ENCODE assay signal across 8 mouse cellular contexts in the genomic region with DNA sequence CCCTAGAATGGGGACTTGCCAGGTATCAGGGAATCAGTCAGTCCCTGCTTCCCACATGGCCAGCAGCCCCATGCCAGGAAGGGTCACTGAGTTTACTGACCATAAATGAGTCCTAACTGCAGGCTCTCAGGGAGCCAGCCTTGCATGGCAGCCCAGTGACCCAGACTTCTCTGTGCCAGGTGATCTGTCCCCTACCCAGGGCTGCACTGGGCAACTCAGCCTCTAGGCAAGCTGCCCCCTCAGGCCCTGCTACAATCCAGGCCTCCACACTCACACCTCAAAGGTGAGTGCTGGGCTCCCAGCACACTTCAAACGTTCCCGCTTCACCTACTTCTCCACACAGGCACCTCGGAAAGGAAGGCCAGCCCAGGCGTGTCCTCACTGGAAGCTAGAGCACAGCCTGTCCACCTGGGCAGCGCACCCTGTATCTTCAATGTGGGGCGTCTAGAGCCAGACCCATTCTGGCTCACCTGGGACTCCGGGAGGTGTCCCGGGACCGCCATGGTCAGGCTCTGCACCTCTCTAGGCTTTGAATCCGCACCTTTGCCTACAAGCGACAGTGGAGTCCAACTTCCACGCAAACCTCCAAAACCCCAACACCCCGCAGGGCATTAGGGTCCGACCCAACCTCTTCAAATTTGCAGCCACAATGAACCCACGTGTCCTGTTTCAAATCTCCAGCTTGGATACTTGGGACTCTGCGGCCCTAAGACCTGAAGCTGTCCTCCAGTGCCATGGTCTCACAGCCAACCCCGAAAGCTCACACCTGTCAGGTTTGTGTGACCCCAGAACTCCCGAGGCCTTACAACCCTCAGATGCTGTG. TPM values are rescaled to one million over a fixed set of nuclear protein-coding genes. Genes with fewer than 3 reads are reported as not detected.
A peak's percentile ranks its signal among the peaks of the same experiment; 100 is the strongest.
DNase-seq lines count a peak whose midpoint lies in the region; ATAC-seq and TF ChIP-seq lines count a peak whose summit lies in the region.

No protein-coding gene starts in this region.

- peak; percentile 27 for DNase-seq in cerebellum, adult 11 months
- no peak for DNase-seq in cerebellum, postnatal 14 days
- DNase-seq in limb, embryonic 11.5 days (ENCODE audit: low spot score), result no peak
- no peak for DNase-seq in spleen, postnatal 36 days (ENCODE audit: low spot score in 2 of 2)

- no peak overlapping the region for H3K27ac ChIP-seq in forebrain, embryonic 15.5 days (replicated peaks)
- peak overlapping the region; percentile 42; the same call in 1 of the 2 replicates for H3K27ac ChIP-seq in limb, embryonic 11.5 days (replicated peaks; ENCODE audit: low read depth, low read length)
- H3K27ac ChIP-seq in stomach, embryonic 15.5 days, result no peak overlapping the region

- H3K4me1 ChIP-seq in forebrain, embryonic 15.5 days, result peaks cover 52% of the 10 kb centered on the region
- H3K4me1 ChIP-seq in limb, embryonic 11.5 days (ENCODE audit: control insufficient read depth, insufficient read depth, low read length), result peaks cover 26% of the 10 kb centered on the region
- H3K4me1 ChIP-seq in stomach, embryonic 15.5 days, result peaks cover 36% of the 10 kb centered on the region

- H3K9me3 ChIP-seq in forebrain, embryonic 15.5 days, result no peaks in the 10 kb centered on the region
- H3K9me3 ChIP-seq in limb, embryonic 11.5 days (ENCODE audit: control insufficient read depth, low read length), result no peaks in the 10 kb centered on the region
- H3K9me3 ChIP-seq in stomach, embryonic 15.5 days, result no peaks in the 10 kb centered on the region

- no peak for TF ChIP-seq CTCF in C2C12 (IDR thresholded peaks at IDR 0.05; ENCODE audit: control insufficient read depth, insufficient read depth, insufficient read length)

- H3K4me3 ChIP-seq in C2C12 (ENCODE audit: insufficient read depth, poor library complexity, severe bottlenecking), result peak overlapping the region; percentile 61
- H3K4me3 ChIP-seq in forebrain, embryonic 15.5 days, result peak overlapping the region; percentile 58
- H3K4me3 ChIP-seq in limb, embryonic 11.5 days (ENCODE audit: low read depth, low read length), result peak overlapping the region; percentile 79
- H3K4me3 ChIP-seq in stomach, embryonic 15.5 days (replicated peaks), result peak overlapping the region; percentile 81

- peak overlapping the region; percentile 63 for H3K4me2 ChIP-seq in forebrain, embryonic 15.5 days (replicated peaks)
- peak overlapping the region; percentile 90 for H3K4me2 ChIP-seq in limb, embryonic 11.5 days (ENCODE audit: low read depth, severe bottlenecking)
- H3K4me2 ChIP-seq in stomach, embryonic 15.5 days, result peak overlapping the region; percentile 97

- peak overlapping the region; percentile 100 for H3ac ChIP-seq in C2C12 (ENCODE audit: control insufficient read depth, insufficient read length, low read depth)

- WGBS in forebrain, embryonic 15.5 days, result 65% methylated on average over 18 of the region's 18 CpGs
- WGBS in limb, embryonic 11.5 days, result 61% methylated on average over 18 of the region's 18 CpGs
- 58% methylated on average over 18 of the region's 18 CpGs for WGBS in stomach, embryonic 15.5 days

- H3K27me3 ChIP-seq in C2C12 (ENCODE audit: control insufficient read depth, insufficient read depth, insufficient read length), result no peaks in the 10 kb centered on the region
- peaks cover 4% of the 10 kb centered on the region; the same call in 1 of the 2 replicates for H3K27me3 ChIP-seq in forebrain, embryonic 15.5 days
- no peaks in the 10 kb centered on the region for H3K27me3 ChIP-seq in limb, embryonic 11.5 days (ENCODE audit: control insufficient read depth, insufficient read depth, low read length)
- no peaks in the 10 kb centered on the region for H3K27me3 ChIP-seq in stomach, embryonic 15.5 days (replicated peaks)

- peaks cover 10% of the 10 kb centered on the region for H3K36me3 ChIP-seq in C2C12 (ENCODE audit: control insufficient read depth, insufficient read depth)
- no peaks in the 10 kb centered on the region for H3K36me3 ChIP-seq in forebrain, embryonic 15.5 days
- peaks cover 7% of the 10 kb centered on the region; the same call in 1 of the 2 replicates for H3K36me3 ChIP-seq in limb, embryonic 11.5 days (ENCODE audit: control insufficient read depth, insufficient read depth, low read length)
- peaks cover 8% of the 10 kb centered on the region; the same call in 1 of the 2 replicates for H3K36me3 ChIP-seq in stomach, embryonic 15.5 days

- ATAC-seq in forebrain, embryonic 15.5 days (replicated peaks), result no peak
- no peak for ATAC-seq in limb, embryonic 11.5 days (ENCODE audit: insufficient number of reproducible peaks, low FRiP score, low TSS enrichment, low read depth)
- ATAC-seq in stomach, embryonic 15.5 days (ENCODE audit: insufficient read depth, low FRiP score, low read depth), result no peak
- ATAC-seq in CD4-positive, CD25-positive, alpha-beta regulatory T cell, adult 4 months, result no peak

- H3K79me3 ChIP-seq in C2C12 (ENCODE audit: low read depth), result peaks cover 21% of the 10 kb centered on the region

- peaks cover 44% of the 10 kb centered on the region for H3K79me2 ChIP-seq in C2C12 (ENCODE audit: control insufficient read depth, insufficient read depth)

- peak overlapping the region; percentile 71 for H3K9ac ChIP-seq in forebrain, embryonic 15.5 days (replicated peaks)
- H3K9ac ChIP-seq in limb, embryonic 11.5 days (ENCODE audit: low read length), result peak overlapping the region; percentile 92
- peak overlapping the region; percentile 18; the same call in 1 of the 2 replicates for H3K9ac ChIP-seq in stomach, embryonic 15.5 days

TF ChIP-seq in C2C12, 6 proteins besides CTCF, POLR2A, EP300 and RAD21:
- TF ChIP-seq MYOD1 (IDR thresholded peaks at IDR 0.05; ENCODE audit: control insufficient read depth, insufficient read length, low read depth) (no peak), MAX (IDR thresholded peaks at IDR 0.05) (no peak), FOSL1 (IDR thresholded peaks at IDR 0.05; ENCODE audit: insufficient read depth, low read length, poor library complexity, severe bottlenecking) (no peak), USF1 (IDR thresholded peaks at IDR 0.05; ENCODE audit: low read depth) (no peak), CEBPB (IDR thresholded peaks at IDR 0.05; ENCODE audit: low read depth) (no peak), MYOG (IDR thresholded peaks at IDR 0.05; ENCODE audit: control insufficient read depth, extremely low read depth, insufficient read length) (no peak)

RNA-seq across cellular contexts. Expression of gene Ssbp4, which starts 1.7 kb away (rescaled TPM):
- polyA plus RNA-seq in C2C12 (2012; fragmentation: generic; extraction: Trizol), result 193 TPM
- 114 TPM in 2 replicates for polyA plus RNA-seq in forebrain, embryonic 15.5 days (2015; fragmentation: Nextera tagmentation; extraction: Ambion mirVana)
- polyA plus RNA-seq in limb, embryonic 11.5 days (2014; fragmentation: Nextera tagmentation; extraction: Ambion mirVana), result 167 and 177 TPM in 2 replicates
- 104 and 117 TPM in 2 replicates for polyA plus RNA-seq in stomach, embryonic 15.5 days (2015; fragmentation: Nextera tagmentation; extraction: Ambion mirVana)
- polyA plus RNA-seq in CD4-positive, CD25-positive, alpha-beta regulatory T cell, adult 4 months (2017; shearing (Covaris generic)), result 10 to 100 TPM in 1 of 2 experiments, 1 to 10 TPM in 1; 5.9 to 15.0 TPM

RNA-seq across cellular contexts. Expression of gene Lrrc25, which starts 9.0 kb away (rescaled TPM):
- not detected for polyA plus RNA-seq in C2C12 (2012; fragmentation: generic; extraction: Trizol)
- polyA plus RNA-seq in forebrain, embryonic 15.5 days (2015; fragmentation: Nextera tagmentation; extraction: Ambion mirVana), result 0.74 and 1.3 TPM in 2 replicates
- polyA plus RNA-seq in limb, embryonic 11.5 days (2014; fragmentation: Nextera tagmentation; extraction: Ambion mirVana), result 0.57 TPM in 2 replicates
- 3.7 and 3.9 TPM in 2 replicates for polyA plus RNA-seq in stomach, embryonic 15.5 days (2015; fragmentation: Nextera tagmentation; extraction: Ambion mirVana)
- polyA plus RNA-seq in CD4-positive, CD25-positive, alpha-beta regulatory T cell, adult 4 months (2017; shearing (Covaris generic)), result under 1 TPM; 0.43 to 0.89 TPM

RNA-seq across cellular contexts. Expression of gene Isyna1, which starts 12.8 kb away (rescaled TPM):
- 78.6 TPM for polyA plus RNA-seq in C2C12 (2012; fragmentation: generic; extraction: Trizol)
- polyA plus RNA-seq in forebrain, embryonic 15.5 days (2015; fragmentation: Nextera tagmentation; extraction: Ambion mirVana), result 116 TPM in 2 replicates
- polyA plus RNA-seq in limb, embryonic 11.5 days (2014; fragmentation: Nextera tagmentation; extraction: Ambion mirVana), result 100 and 114 TPM in 2 replicates
- 127 and 133 TPM in 2 replicates for polyA plus RNA-seq in stomach, embryonic 15.5 days (2015; fragmentation: Nextera tagmentation; extraction: Ambion mirVana)
- polyA plus RNA-seq in CD4-positive, CD25-positive, alpha-beta regulatory T cell, adult 4 months (2017; shearing (Covaris generic)), result 10 to 100 TPM; 26.0 to 58.7 TPM

RNA-seq across cellular contexts. Expression of gene Gdf15, which starts 25.3 kb away (rescaled TPM):
- 20.9 TPM for polyA plus RNA-seq in C2C12 (2012; fragmentation: generic; extraction: Trizol)
- not detected in 2 replicates for polyA plus RNA-seq in forebrain, embryonic 15.5 days (2015; fragmentation: Nextera tagmentation; extraction: Ambion mirVana)
- polyA plus RNA-seq in limb, embryonic 11.5 days (2014; fragmentation: Nextera tagmentation; extraction: Ambion mirVana), result 0.15 TPM in 1 of 2 replicates, not detected in the other
- 0.95 and 1.4 TPM in 2 replicates for polyA plus RNA-seq in stomach, embryonic 15.5 days (2015; fragmentation: Nextera tagmentation; extraction: Ambion mirVana)
- polyA plus RNA-seq in CD4-positive, CD25-positive, alpha-beta regulatory T cell, adult 4 months (2017; shearing (Covaris generic)), result not detected

RNA-seq across cellular contexts. Expression of gene Pgpep1, which starts 53.2 kb away (rescaled TPM):
- 34.9 TPM for polyA plus RNA-seq in C2C12 (2012; fragmentation: generic; extraction: Trizol)
- polyA plus RNA-seq in forebrain, embryonic 15.5 days (2015; fragmentation: Nextera tagmentation; extraction: Ambion mirVana), result 63.6 and 70.2 TPM in 2 replicates
- 48.9 and 59.4 TPM in 2 replicates for polyA plus RNA-seq in limb, embryonic 11.5 days (2014; fragmentation: Nextera tagmentation; extraction: Ambion mirVana)
- 49.9 and 57.9 TPM in 2 replicates for polyA plus RNA-seq in stomach, embryonic 15.5 days (2015; fragmentation: Nextera tagmentation; extraction: Ambion mirVana)
- 1 to 10 TPM; 7.0 to 9.5 TPM for polyA plus RNA-seq in CD4-positive, CD25-positive, alpha-beta regulatory T cell, adult 4 months (2017; shearing (Covaris generic))

Comparison
In these comparisons a context has a peak if more than half of its experiments do, and no peak if none do; other contexts are left out.
1. H3K9ac ChIP-seq: peak in every context shown above with its lines; median percentile 92 in limb, embryonic 11.5 days; 71 in forebrain, embryonic 15.5 days; 18 in stomach, embryonic 15.5 days.